Mouse (Mus musculus): ENCODE results near the gene Olfr575. TPM values are rescaled to one million over a fixed set of nuclear protein-coding genes. Genes with fewer than 3 reads are reported as not detected.

Gene Olfr575
- total RNA-seq (2021) = not detected in 2 replicates
- long read RNA-seq, experiment 1 = 0 reads
- long read RNA-seq, experiment 2 = 0 reads

- no peak for DNase-seq
These were observed at the start of gene Olfr575 for GRCm38 (mm10) chr7:102958593-102958992. Gene Olfr575, minus strand, starts transcription at chr7:102958775.

- DNase-seq = no peak
These were observed 30.6 kb upstream of the Olfr575 start, which contains the start of gene Olfr578 for GRCm38 (mm10) chr7:102989224-102989623. Gene Olfr578, minus strand, starts transcription at chr7:102989324.

- DNase-seq = no peak
These were observed 17.3 kb upstream of the Olfr575 start, which contains the start of gene Olfr577 for GRCm38 (mm10) chr7:102975843-102976242. Gene Olfr577, minus strand, starts transcription at chr7:102975943.

GRCm38 (mm10) chr7:102974399-102974798, 15.8 kb upstream of the Olfr575 start:
- DNase-seq = no peak

GRCm38 (mm10) chr7:102962360-102962759, 3.8 kb upstream of the Olfr575 start, which contains the start of gene Olfr576:
Gene Olfr576, plus strand, starts transcription at chr7:102962660.
- DNase-seq = no peak

- DNase-seq = no peak
These were observed 438 bp downstream of the Olfr575 start for GRCm38 (mm10) chr7:102958137-102958536.

- DNase-seq = no peak
These were observed 7.8 kb downstream of the Olfr575 start for GRCm38 (mm10) chr7:102950732-102951131.

- DNase-seq = no peak
These were observed 10.4 kb downstream of the Olfr575 start, which contains the start of gene Olfr574 for GRCm38 (mm10) chr7:102948167-102948566. Gene Olfr574, plus strand, starts transcription at chr7:102948467.

- DNase-seq = no peak
These were observed 15.2 kb downstream of the Olfr575 start for GRCm38 (mm10) chr7:102943417-102943816.

- no peak for DNase-seq
These were observed 16.1 kb downstream of the Olfr575 start, which contains the start of gene Olfr573-ps1 for GRCm38 (mm10) chr7:102942475-102942874. Gene Olfr573-ps1, minus strand, starts transcription at chr7:102942575.

GRCm38 (mm10) chr7:102927105-102927504, 31.5 kb downstream of the Olfr575 start:
- DNase-seq = no peak

GRCm38 (mm10) chr7:102924109-102924508, 34.5 kb downstream of the Olfr575 start, which contains the start of gene Olfr572:
Gene Olfr572, plus strand, starts transcription at chr7:102924409.
- DNase-seq = no peak

- DNase-seq = no peak
These were observed 38.9 kb downstream of the Olfr575 start for GRCm38 (mm10) chr7:102919632-102920031.

GRCm38 (mm10) chr7:102917032-102917875, 41.3 kb downstream of the Olfr575 start, which contains the start of gene Olfr571:
Gene Olfr571, minus strand, starts transcription at chr7:102917536.
- no peak for DNase-seq

GRCm38 (mm10) chr7:102916405-102916804, 42.2 kb downstream of the Olfr575 start:
- no peak for DNase-seq

- DNase-seq = no peak
These were observed 43.3 kb downstream of the Olfr575 start for GRCm38 (mm10) chr7:102915261-102915660.

Other genes with a start within 250 kb of the Olfr575 start
- not detected in 2 replicates for gene Olfr33, start 239.7 kb downstream of the Olfr575 start, total RNA-seq (2021)
- gene Olfr559, start 231.3 kb downstream of the Olfr575 start, total RNA-seq (2021) = not detected in 2 replicates
- gene Olfr560, start 199.4 kb downstream of the Olfr575 start, total RNA-seq (2021) = not detected in 2 replicates
- 0.82 and 1.8 TPM in 2 replicates for gene Olfr78, start 199.3 kb downstream of the Olfr575 start, total RNA-seq (2021)
- gene Olfr561, start 187.6 kb downstream of the Olfr575 start, total RNA-seq (2021) = not detected in 2 replicates
- not detected in 2 replicates for gene Olfr564, start 155.3 kb downstream of the Olfr575 start, total RNA-seq (2021)
- not detected in 2 replicates for gene Olfr566, start 100.0 kb downstream of the Olfr575 start, total RNA-seq (2021)
- gene Olfr568, start 81.7 kb downstream of the Olfr575 start, total RNA-seq (2021) = not detected in 2 replicates
- gene Olfr569, start 67.9 kb downstream of the Olfr575 start, total RNA-seq (2021) = not detected in 2 replicates
- not detected in 2 replicates for gene Olfr570, start 64.2 kb downstream of the Olfr575 start, total RNA-seq (2021)
- not detected in 2 replicates for gene Olfr571, start 41.2 kb downstream of the Olfr575 start, total RNA-seq (2021)
- not detected in 2 replicates for gene Olfr572, start 34.4 kb downstream of the Olfr575 start, total RNA-seq (2021)
- not detected in 2 replicates for gene Olfr573-ps1, start 16.2 kb downstream of the Olfr575 start, total RNA-seq (2021)
- gene Olfr574, start 10.3 kb downstream of the Olfr575 start, total RNA-seq (2021) = not detected in 2 replicates
- gene Olfr576, start 3.9 kb upstream of the Olfr575 start, total RNA-seq (2021) = not detected in 2 replicates
- gene Olfr577, start 17.2 kb upstream of the Olfr575 start, total RNA-seq (2021) = not detected in 2 replicates
- gene Olfr578, start 30.5 kb upstream of the Olfr575 start, total RNA-seq (2021) = not detected in 2 replicates
- gene Olfr582, start 79.2 kb upstream of the Olfr575 start, total RNA-seq (2021) = not detected in 2 replicates
- gene Olfr583, start 92.5 kb upstream of the Olfr575 start, total RNA-seq (2021) = not detected in 2 replicates
- gene Olfr584, start 123.1 kb upstream of the Olfr575 start, total RNA-seq (2021) = not detected in 2 replicates
- not detected in 2 replicates for gene Olfr585, start 138.9 kb upstream of the Olfr575 start, total RNA-seq (2021)
- gene Olfr586, start 166.9 kb upstream of the Olfr575 start, total RNA-seq (2021) = not detected in 2 replicates
- not detected in 2 replicates for gene Olfr588-ps1, start 182.1 kb upstream of the Olfr575 start, total RNA-seq (2021)
- gene Olfr589, start 197.6 kb upstream of the Olfr575 start, total RNA-seq (2021) = not detected in 2 replicates
- not detected in 2 replicates for gene Olfr591, start 219.6 kb upstream of the Olfr575 start, total RNA-seq (2021)
- not detected in 2 replicates for gene Olfr592, start 226.0 kb upstream of the Olfr575 start, total RNA-seq (2021)